Mouse (Mus musculus) heart, embryonic 13.5 days (tissue): ENCODE data around the gene Sorcs3. TPM values are rescaled to one million over a fixed set of nuclear protein-coding genes. Genes with fewer than 3 reads are reported as not detected.

Experiments used
- ATAC-seq: fragments of 200-750 bp; cut with Nextera tagmentation; 2 replicates; pipeline ENCODE4 v1.8.0; 2017; ENCODE audit warnings: moderate TSS enrichment; ENCODE audit not compliant: insufficient number of reproducible peaks, low FRiP score, low TSS enrichment; ENCODE audit errors: extremely low read depth
- H3K27ac ChIP-seq: fragments of 300-500 bp; sonication (generic); replicated peaks from 2 replicates; pipeline ENCODE4 v1.5.1; 2015; ENCODE audit warnings: moderate library complexity, mild to moderate bottlenecking, inconsistent platforms
- H3K27me3 ChIP-seq: fragments of 300-500 bp; sonication (generic); replicated peaks from 2 replicates; pipeline ENCODE4 v1.6.1; 2015; ENCODE audit warnings: mild to moderate bottlenecking, inconsistent platforms
- H3K36me3 ChIP-seq: fragments of 300-500 bp; sonication (generic); 2 replicates; pipeline ENCODE4 v1.6.1; 2015; ENCODE audit warnings: mild to moderate bottlenecking, inconsistent platforms
- H3K4me1 ChIP-seq: fragments of 300-500 bp; sonication (generic); 2 replicates; pipeline ENCODE4 v1.6.1; 2015; ENCODE audit warnings: inconsistent platforms
- H3K4me2 ChIP-seq: fragments of 300-500 bp; sonication (generic); 2 replicates; pipeline ENCODE4 v1.6.1; 2015; ENCODE audit warnings: inconsistent platforms, mild to moderate bottlenecking, moderate library complexity
- H3K4me3 ChIP-seq: fragments of 300-500 bp; sonication (generic); 2 replicates; pipeline ENCODE4 v1.5.1; 2015; ENCODE audit warnings: moderate library complexity, mild to moderate bottlenecking, inconsistent platforms
- H3K9ac ChIP-seq: fragments of 300-500 bp; sonication (generic); 2 replicates; pipeline ENCODE4 v1.6.1; 2015; ENCODE audit warnings: inconsistent platforms, mild to moderate bottlenecking, moderate library complexity
- H3K9me3 ChIP-seq: fragments of 300-500 bp; sonication (generic); 2 replicates; pipeline ENCODE4 v1.6.1; 2016; ENCODE audit warnings: inconsistent platforms
- WGBS: fragments of 180-500 bp; shearing (Covaris S2); methylation state at CpG from one replicate; pipeline ENCODE4 v1.1.7; 2015; ENCODE audit warnings: mixed read lengths; 5-methylcytosine and 5-hydroxymethylcytosine counted together
- polyA plus RNA-seq: library from polyadenylated mRNA; unstranded; fragments of >200 nt; fragmentation: Nextera tagmentation; extraction: Ambion mirVana; gene quantifications from 2 replicates; pipeline ENCODE4 v1.2.1, GENCODE M21; 2015

Sorcs3 gene
- polyA plus RNA-seq, 1 experiment from 2014 or later: 0.23 TPM

DNA sequence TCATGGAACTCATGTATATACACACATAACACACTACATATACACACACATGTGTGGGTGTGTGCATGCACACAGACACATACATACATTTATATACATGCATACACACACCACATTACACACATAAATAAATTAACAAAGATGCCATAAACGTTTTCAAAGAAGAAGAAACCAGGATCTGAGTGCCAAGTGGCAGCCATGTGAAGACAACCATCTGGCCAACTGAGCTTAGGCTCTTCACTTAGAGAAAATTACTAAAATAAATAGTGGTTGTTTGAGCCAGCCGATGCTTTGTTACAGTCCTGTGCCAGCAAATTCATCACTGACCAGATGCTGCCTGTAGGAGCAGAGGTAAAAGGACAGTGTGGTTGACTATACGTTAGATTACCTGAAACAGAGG lies 605.7 kb downstream of the Sorcs3 start:
- Histone ChIP-seq H3K27me3 (no peaks in the 10 kb centered on the region), H3K4me1 (no peaks in the 10 kb centered on the region), H3K4me2 (no peak overlapping the region), H3K36me3 (no peaks in the 10 kb centered on the region), H3K9ac (no peak overlapping the region), H3K9me3 (no peaks in the 10 kb centered on the region), H3K4me3 (no peak overlapping the region), H3K27ac (no peak overlapping the region)
- WGBS: 46% methylated on average over 3 of the region's 3 CpGs
- ATAC-seq: no peak

DNA sequence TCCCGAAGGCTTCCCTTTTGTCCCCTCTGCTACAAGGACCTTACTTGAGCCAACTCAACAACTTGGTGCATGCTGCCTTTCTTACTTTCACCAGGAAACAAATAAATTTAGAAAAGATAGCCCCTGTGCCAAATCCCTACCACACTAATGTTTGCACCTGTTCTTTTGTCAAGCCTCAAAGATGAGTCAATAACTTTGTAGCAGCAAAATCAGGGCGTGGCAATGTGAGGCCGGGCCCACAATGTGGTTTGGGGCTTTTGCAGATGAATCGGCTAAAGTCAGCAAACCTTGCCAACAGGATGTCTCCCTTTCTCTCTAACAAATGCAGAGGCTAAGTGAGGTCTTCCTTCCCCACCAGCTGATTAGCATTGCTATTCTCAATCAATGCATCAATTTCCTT lies 608.0 kb downstream of the Sorcs3 start:
- no peak overlapping the region for H3K4me3 ChIP-seq
- no peak overlapping the region for H3K27ac ChIP-seq
- WGBS: 82% methylated on average over 4 of the region's 4 CpGs
- H3K9me3 ChIP-seq: no peaks in the 10 kb centered on the region
- H3K4me1 ChIP-seq: no peaks in the 10 kb centered on the region
- H3K9ac ChIP-seq: no peak overlapping the region
- H3K36me3 ChIP-seq: no peaks in the 10 kb centered on the region
- no peak overlapping the region for H3K4me2 ChIP-seq
- no peaks in the 10 kb centered on the region for H3K27me3 ChIP-seq
- no peak for ATAC-seq

DNA sequence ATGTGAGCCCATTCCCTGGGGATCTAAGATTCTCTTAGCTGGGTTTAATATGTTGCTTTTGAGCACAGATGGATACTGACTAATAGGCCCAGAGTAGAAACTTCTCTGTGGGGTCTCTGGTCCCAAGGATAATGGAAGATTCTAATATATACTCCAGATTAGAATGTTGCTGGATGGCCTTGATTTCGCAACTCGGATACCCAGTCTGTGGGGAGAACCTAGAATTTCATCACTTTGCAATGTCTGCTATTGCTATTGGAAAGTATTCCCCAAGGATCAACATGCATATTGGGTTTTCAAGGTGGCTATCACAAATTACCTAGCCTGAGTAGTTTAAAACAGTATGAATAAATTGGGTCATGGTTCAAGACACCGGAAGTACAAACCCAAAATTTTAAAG lies 609.2 kb downstream of the Sorcs3 start:
- H3K36me3 ChIP-seq: no peaks in the 10 kb centered on the region
- 91% methylated on average over 3 of the region's 3 CpGs for WGBS
- ATAC-seq: no peak

DNA sequence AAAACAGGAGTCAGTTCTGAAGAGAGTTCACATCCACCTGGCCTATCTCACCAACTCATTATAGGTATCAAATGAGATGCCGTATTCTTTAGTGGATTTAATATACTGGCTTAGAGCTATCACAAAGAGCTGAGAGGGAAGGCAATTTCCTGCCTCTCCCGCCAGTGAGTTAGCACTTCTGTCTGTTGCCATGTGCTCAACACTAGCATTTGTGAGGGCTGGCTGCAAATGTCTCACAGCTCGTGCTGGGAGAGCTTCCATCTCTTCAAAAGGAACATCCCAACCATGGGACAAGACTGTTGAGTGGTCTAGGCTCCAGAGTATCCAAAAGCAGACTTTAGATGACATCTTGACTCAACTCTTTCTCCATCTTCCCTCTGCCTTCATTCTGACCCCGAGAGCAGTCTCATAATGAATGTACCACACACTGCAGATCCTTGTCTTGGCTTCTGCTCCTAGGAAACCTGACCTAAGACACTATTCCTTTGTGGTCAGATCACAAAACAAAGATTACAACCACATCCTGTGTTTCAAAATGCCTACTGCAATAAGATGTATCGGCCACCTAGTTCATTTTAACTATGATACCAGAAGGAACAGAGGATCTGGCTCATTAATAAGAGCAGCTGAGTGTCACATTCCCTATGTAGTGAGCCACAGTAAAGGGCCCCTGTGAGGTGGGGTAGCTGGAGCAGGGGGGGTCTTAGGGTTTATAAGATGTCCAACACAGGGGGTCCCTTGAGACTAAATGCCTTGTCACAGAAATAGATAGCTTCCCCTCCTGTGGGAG lies 614.9 kb downstream of the Sorcs3 start:
- no peaks in the 10 kb centered on the region for H3K27me3 ChIP-seq
- H3K9ac ChIP-seq: no peak overlapping the region
- ATAC-seq: no peak
- H3K36me3 ChIP-seq: no peaks in the 10 kb centered on the region
- WGBS: 54% methylated on average over 5 of the region's 5 CpGs
- no peaks in the 10 kb centered on the region for H3K4me1 ChIP-seq
- H3K4me3 ChIP-seq: no peak overlapping the region
- H3K9me3 ChIP-seq: no peaks in the 10 kb centered on the region
- H3K4me2 ChIP-seq: no peak overlapping the region
- no peak overlapping the region for H3K27ac ChIP-seq

More for the DNA sequence above, 609.2 kb downstream of the Sorcs3 start:
- H3K4me3 ChIP-seq: no peak overlapping the region
- no peaks in the 10 kb centered on the region for H3K9me3 ChIP-seq
- no peak overlapping the region for H3K27ac ChIP-seq
- no peak overlapping the region for H3K4me2 ChIP-seq
- H3K27me3 ChIP-seq: no peaks in the 10 kb centered on the region
- H3K9ac ChIP-seq: no peak overlapping the region
- H3K4me1 ChIP-seq: no peaks in the 10 kb centered on the region

DNA sequence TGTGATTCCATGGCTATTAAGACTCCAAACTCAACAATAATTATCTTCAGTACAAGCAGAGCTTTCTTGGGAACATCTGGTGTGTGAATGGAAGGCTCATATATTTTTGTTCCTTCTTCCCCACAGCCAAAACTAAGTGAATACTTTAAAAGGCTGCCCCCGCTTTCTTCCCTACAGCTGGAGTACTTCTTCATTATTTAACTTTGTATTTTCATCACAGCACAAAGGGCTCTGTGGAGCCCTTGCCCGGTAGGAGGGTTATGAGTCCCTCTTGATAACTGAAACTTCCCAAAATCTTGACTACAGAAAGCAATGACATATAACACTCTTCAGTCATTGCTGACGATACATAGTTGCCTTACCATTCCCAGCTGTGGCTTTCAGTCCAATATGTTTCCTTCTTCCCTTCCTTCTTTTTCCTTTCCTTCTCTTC lies 615.5 kb downstream of the Sorcs3 start:
- Histone ChIP-seq H3K4me3 (no peak overlapping the region), H3K4me1 (no peaks in the 10 kb centered on the region), H3K27me3 (no peaks in the 10 kb centered on the region), H3K9me3 (peaks cover 3% of the 10 kb centered on the region; the same call in 1 of the 2 replicates), H3K9ac (no peak overlapping the region), H3K36me3 (no peaks in the 10 kb centered on the region), H3K27ac (no peak overlapping the region), H3K4me2 (no peak overlapping the region)
- WGBS: 66% methylated on average over 3 of the region's 3 CpGs
- no peak for ATAC-seq

DNA sequence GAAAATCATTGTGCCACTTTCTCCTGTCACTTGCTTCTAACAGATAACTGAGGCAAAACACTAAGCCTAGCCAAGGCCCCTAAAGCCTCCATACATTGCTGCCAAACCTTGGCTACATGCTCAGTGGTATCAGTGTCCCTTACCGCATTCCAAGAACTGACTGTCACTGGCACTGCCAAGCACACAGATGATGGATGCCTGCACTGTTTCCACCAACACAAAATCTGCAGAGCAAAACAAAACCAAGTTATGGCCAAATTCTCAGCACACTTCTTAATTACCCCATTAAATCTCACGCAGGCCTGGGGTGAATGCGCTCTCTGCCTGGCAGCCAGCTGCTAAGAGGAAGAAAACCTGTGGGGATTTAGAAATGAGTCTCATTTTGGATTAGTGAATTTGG lies 628.5 kb downstream of the Sorcs3 start:
- Histone ChIP-seq H3K36me3 (no peaks in the 10 kb centered on the region), H3K4me3 (no peak overlapping the region), H3K4me1 (no peaks in the 10 kb centered on the region), H3K27me3 (no peaks in the 10 kb centered on the region), H3K9me3 (no peaks in the 10 kb centered on the region), H3K4me2 (no peak overlapping the region), H3K27ac (no peak overlapping the region), H3K9ac (no peak overlapping the region)
- WGBS: 73% methylated on average over 3 of the region's 3 CpGs
- no peak for ATAC-seq

DNA sequence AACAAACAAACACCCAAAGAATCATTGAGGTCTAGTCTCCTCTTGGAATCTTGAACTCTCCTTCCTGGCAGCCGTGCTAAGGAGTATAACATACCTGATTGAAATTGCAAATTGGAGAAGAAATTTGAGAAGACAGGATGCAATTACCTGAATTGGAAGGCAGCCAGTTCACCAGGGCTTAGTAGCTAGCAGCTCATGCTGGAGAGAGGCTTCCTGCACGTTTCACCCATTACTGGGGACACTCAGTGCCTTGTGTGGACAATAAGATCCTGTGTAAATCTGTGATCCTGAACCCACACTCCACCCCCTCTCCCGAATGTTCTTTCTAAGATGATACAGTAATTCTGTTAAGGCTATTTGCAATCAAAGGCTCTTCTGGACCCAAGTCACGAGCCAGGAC lies 633.6 kb downstream of the Sorcs3 start:
- Histone ChIP-seq H3K4me2 (no peak overlapping the region), H3K4me3 (no peak overlapping the region), H3K4me1 (no peaks in the 10 kb centered on the region), H3K9ac (no peak overlapping the region), H3K27ac (no peak overlapping the region), H3K27me3 (no peaks in the 10 kb centered on the region), H3K9me3 (no peaks in the 10 kb centered on the region), H3K36me3 (no peaks in the 10 kb centered on the region)
- no peak for ATAC-seq
- 65% methylated on average over 4 of the region's 4 CpGs for WGBS

DNA sequence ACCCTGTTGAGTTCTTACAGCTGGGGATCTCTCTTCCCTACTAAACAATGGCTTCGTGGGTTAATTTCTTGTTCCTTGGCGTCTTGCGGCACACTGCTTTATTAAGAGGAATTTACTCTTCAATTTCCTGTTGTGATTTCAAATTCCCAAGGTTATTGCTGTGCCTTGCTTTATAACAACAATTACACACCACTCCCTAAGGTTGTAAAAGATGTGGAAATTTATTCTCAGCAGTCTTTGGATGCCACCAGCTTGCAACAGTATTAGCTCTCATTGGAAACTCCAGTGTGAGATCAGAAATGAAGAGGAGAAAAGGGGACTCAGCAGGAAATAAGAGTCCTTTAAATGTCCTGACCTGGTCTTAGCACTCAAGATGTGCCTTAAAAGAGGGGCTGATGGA lies 641.9 kb downstream of the Sorcs3 start:
- Histone ChIP-seq H3K27ac (no peak overlapping the region), H3K9me3 (no peaks in the 10 kb centered on the region), H3K36me3 (no peaks in the 10 kb centered on the region), H3K4me1 (no peaks in the 10 kb centered on the region), H3K27me3 (no peaks in the 10 kb centered on the region), H3K9ac (no peak overlapping the region), H3K4me2 (no peak overlapping the region), H3K4me3 (no peak overlapping the region)
- WGBS: 77% methylated on average over 3 of the region's 3 CpGs
- no peak for ATAC-seq

DNA sequence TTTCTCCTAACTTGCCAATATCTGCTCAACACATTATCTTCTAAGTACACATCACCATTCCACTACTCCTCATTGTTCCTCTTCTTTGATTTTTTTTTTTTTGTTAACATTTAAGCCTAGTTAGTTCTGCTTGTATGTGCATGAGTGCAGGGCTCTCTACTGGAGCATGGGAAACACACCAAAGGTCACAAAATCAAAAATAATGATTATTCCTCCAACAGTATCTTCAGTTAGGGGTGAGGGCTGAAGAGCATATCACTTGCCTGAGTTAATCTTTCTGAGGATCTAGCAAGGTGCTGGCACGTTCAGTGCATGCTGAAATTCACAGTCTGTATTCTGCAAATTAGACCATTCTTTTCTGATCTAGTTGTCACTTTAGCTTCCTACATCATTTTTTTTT lies 644.6 kb downstream of the Sorcs3 start:
- Histone ChIP-seq H3K4me2 (no peak overlapping the region), H3K4me1 (no peaks in the 10 kb centered on the region)

More for the DNA sequence above, 644.6 kb downstream of the Sorcs3 start:
- Histone ChIP-seq H3K4me3 (no peak overlapping the region), H3K36me3 (no peaks in the 10 kb centered on the region), H3K27me3 (no peaks in the 10 kb centered on the region), H3K27ac (no peak overlapping the region), H3K9me3 (no peaks in the 10 kb centered on the region), H3K9ac (no peak overlapping the region)
- 42% methylated on average over 1 of the region's 1 CpGs for WGBS
- no peak for ATAC-seq
